Mouse (Mus musculus) G1E (cell line): Measurements from ENCODE around the gene Celf5. TPM values are rescaled to one million over a fixed set of nuclear protein-coding genes. Genes with fewer than 3 reads are reported as not detected.
"Not testable (repeated sequence)": the region's sequence is repeated elsewhere in the genome, so short reads cannot be mapped to it uniquely, and the experiment has no call there.

Experiments
- ATAC-seq: 2 replicates; pipeline ENCODE4 v1.8.0; 2016; ENCODE audit warnings: mild to moderate bottlenecking; ENCODE audit not compliant: insufficient number of reproducible peaks, poor library complexity, low FRiP score, severe bottlenecking; ENCODE audit errors: extremely low read depth
- DNase-seq: peaks from one replicate; pipeline ENCODE4 v3.0.0; 2012; ENCODE audit warnings: low spot score
- H3K27me3 ChIP-seq: 2 replicates; pipeline ENCODE4 v1.6.1; 2012; ENCODE audit warnings: mild to moderate bottlenecking, low read length, inconsistent platforms; ENCODE audit not compliant: insufficient read depth
- H3K36me3 ChIP-seq: replicated peaks from 2 replicates; pipeline ENCODE3; 2012; ENCODE audit warnings: mild to moderate bottlenecking, inconsistent platforms
- H3K4me1 ChIP-seq: 2 replicates; pipeline ENCODE4 v1.6.1; 2012; ENCODE audit warnings: low read depth, low read length, inconsistent platforms, mixed read lengths; ENCODE audit not compliant: insufficient read depth
- H3K4me3 ChIP-seq: 2 replicates; pipeline ENCODE4 v1.5.1; 2012; ENCODE audit warnings: low read depth, mild to moderate bottlenecking, inconsistent platforms, low read length, moderate library complexity, mixed read lengths
- H3K9me3 ChIP-seq: replicated peaks from 2 replicates; pipeline ENCODE4 v1.6.1; 2012; ENCODE audit warnings: inconsistent platforms
- CTCF ChIP-seq: IDR thresholded peaks from 2 replicates; pipeline ENCODE4 v1.5.1; 2012; ENCODE audit warnings: low read depth, low read length, inconsistent platforms, mixed read lengths
- GATA1 ChIP-seq: IDR thresholded peaks from 2 replicates; pipeline ENCODE4 v1.6.1; 2012; ENCODE audit warnings: borderline replicate concordance, low read length, inconsistent platforms, mixed read lengths
- GATA2 ChIP-seq: IDR thresholded peaks from 2 replicates; pipeline ENCODE4 v1.6.1; 2012; ENCODE audit warnings: low read depth, low read length, inconsistent platforms, borderline replicate concordance
- POLR2AphosphoS5 ChIP-seq: IDR thresholded peaks from 2 replicates; pipeline ENCODE4 v1.6.1; 2012; ENCODE audit warnings: low read depth, low read length, inconsistent platforms; ENCODE audit not compliant: insufficient replicate concordance
- TAL1 ChIP-seq: conservative IDR thresholded peaks from 2 replicates; pipeline ENCODE4 v1.6.1; 2012; ENCODE audit warnings: low read depth, low read length, inconsistent platforms, mixed read lengths
- polyA plus RNA-seq: library from polyadenylated mRNA; stranded (reverse); fragments of >175 nt; gene quantifications from 2 replicates; pipeline ENCODE4 v1.2.3, GENCODE M21; 2012
- total RNA-seq, 2 experiments: library from RNA; stranded (forward) in 1 of 2; stranded (reverse) in 1 of 2; fragments of 200-1000 nt in 1 of 2; fragments of >200 nt in 1 of 2; fragmentation: Nextera tagmentation in 1 of 2; gene quantifications; 2 replicates each; pipeline ENCODE4 v1.2.3; 2014 to 2017

Celf5 gene
- total and polyA plus RNA-seq, 3 experiments, result 0.05 TPM; not detected in 1

GRCm38 (mm10) chr10:81451365-81451745, 31.2 kb downstream of the Celf5 start:
- no peak overlapping the region for H3K4me3 ChIP-seq
- no peaks in the 10 kb centered on the region for H3K36me3 ChIP-seq
- DNase-seq, result no peak
- peaks cover 16% of the 10 kb centered on the region; the same call in 1 of the 2 replicates for H3K4me1 ChIP-seq
- peaks cover 50% of the 10 kb centered on the region for H3K27me3 ChIP-seq
- H3K9me3 ChIP-seq, result no peaks in the 10 kb centered on the region
- no peak for ATAC-seq
- TF ChIP-seq POLR2AphosphoS5, result no peak
- no peak for TF ChIP-seq GATA1
- TF ChIP-seq GATA2, result no peak
- TF ChIP-seq CTCF, result no peak
- no peak for TF ChIP-seq TAL1

GRCm38 (mm10) chr10:81450641-81451364, 31.7 kb downstream of the Celf5 start:
- Histone ChIP-seq H3K36me3 (no peaks in the 10 kb centered on the region), H3K4me3 (no peak overlapping the region), H3K9me3 (no peaks in the 10 kb centered on the region), H3K4me1 (peaks cover 13% of the 10 kb centered on the region; the same call in 1 of the 2 replicates), H3K27me3 (peaks cover 49% of the 10 kb centered on the region)
- ATAC-seq (no peak), DNase-seq (no peak)
- no peak for TF ChIP-seq CTCF
- TF ChIP-seq POLR2AphosphoS5, result no peak
- TF ChIP-seq GATA2, result no peak
- TF ChIP-seq GATA1, result no peak

GRCm38 (mm10) chr10:81450140-81450539, 32.4 kb downstream of the Celf5 start:
- TF ChIP-seq CTCF (peak; percentile 95), GATA2 (no peak)
- ATAC-seq, result peak; percentile 22; the same call in 1 of the 2 replicates
- peaks cover 8% of the 10 kb centered on the region; the same call in 1 of the 2 replicates for H3K4me1 ChIP-seq
- H3K9me3 ChIP-seq, result no peaks in the 10 kb centered on the region
- H3K27me3 ChIP-seq, result peaks cover 42% of the 10 kb centered on the region
- DNase-seq, result no peak
- no peak overlapping the region for H3K4me3 ChIP-seq
- H3K36me3 ChIP-seq, result no peaks in the 10 kb centered on the region

GRCm38 (mm10) chr10:81445516-81445915, 37.0 kb downstream of the Celf5 start:
- H3K27me3 ChIP-seq, result not testable (repeated sequence)

GRCm38 (mm10) chr10:81441019-81441418, 41.5 kb downstream of the Celf5 start:
- Histone ChIP-seq H3K4me1 (no peaks in the 10 kb centered on the region), H3K27me3 (peaks cover 7% of the 10 kb centered on the region; the same call in 1 of the 2 replicates), H3K9me3 (no peaks in the 10 kb centered on the region), H3K36me3 (no peaks in the 10 kb centered on the region), H3K4me3 (no peak overlapping the region)
- DNase-seq, result peak; percentile 1
- ATAC-seq, result no peak
- TF ChIP-seq POLR2AphosphoS5 (no peak), TAL1 (no peak), CTCF (no peak), GATA1 (no peak), GATA2 (no peak)

More at GRCm38 (mm10) chr10:81445516-81445915, 37.0 kb downstream of the Celf5 start:
- ATAC-seq, H3K36me3 ChIP-seq, H3K4me3 ChIP-seq, H3K4me1 ChIP-seq, DNase-seq, H3K9me3 ChIP-seq: not testable (repeated sequence)

GRCm38 (mm10) chr10:81435436-81435835, 47.1 kb downstream of the Celf5 start:
- peaks cover 43% of the 10 kb centered on the region for H3K27me3 ChIP-seq
- DNase-seq (no peak), ATAC-seq (no peak)
- TF ChIP-seq TAL1 (no peak), POLR2AphosphoS5 (no peak), GATA2 (no peak), CTCF (no peak), GATA1 (no peak)
- no peaks in the 10 kb centered on the region for H3K9me3 ChIP-seq
- no peaks in the 10 kb centered on the region for H3K36me3 ChIP-seq
- no peak overlapping the region for H3K4me3 ChIP-seq
- H3K4me1 ChIP-seq, result peaks cover 40% of the 10 kb centered on the region
